Mouse (Mus musculus) midbrain, embryonic 14.5 days (tissue): Measurements from ENCODE around the gene Elac2. TPM values are rescaled to one million over a fixed set of nuclear protein-coding genes. Genes with fewer than 3 reads are reported as not detected.

Source experiments
- ATAC-seq: fragments of 200-750 bp; cut with Nextera tagmentation; 2 replicates; pipeline ENCODE4 v1.8.0; 2017; ENCODE audit warnings: moderate number of reproducible peaks, moderate library complexity; ENCODE audit not compliant: low FRiP score, low TSS enrichment
- DNase-seq: peaks from one replicate; pipeline ENCODE4 v3.0.0-alpha.2; 2015
- H3K27ac ChIP-seq: fragments of 300-500 bp; sonication (generic); replicated peaks from 2 replicates; pipeline ENCODE4 v1.5.1; 2014; ENCODE audit warnings: mild to moderate bottlenecking, low read depth, low read length, moderate library complexity
- H3K27me3 ChIP-seq: fragments of 300-500 bp; sonication (generic); 2 replicates; pipeline ENCODE4 v1.6.1; 2014; ENCODE audit warnings: low read length, control low read depth, mixed read lengths; ENCODE audit not compliant: control insufficient read depth, insufficient read depth
- H3K36me3 ChIP-seq: fragments of 300-500 bp; sonication (generic); 2 replicates; pipeline ENCODE4 v1.6.1; 2014; ENCODE audit warnings: low read length, control low read depth; ENCODE audit not compliant: control insufficient read depth, insufficient read depth
- H3K4me1 ChIP-seq: fragments of 300-500 bp; sonication (generic); 2 replicates; pipeline ENCODE4 v1.6.1; 2014; ENCODE audit warnings: mild to moderate bottlenecking, antibody characterized with exemption, low read length, control low read depth; ENCODE audit not compliant: control insufficient read depth, insufficient read depth
- H3K4me2 ChIP-seq: fragments of 300-500 bp; sonication (generic); 2 replicates; pipeline ENCODE4 v1.6.1; 2014; ENCODE audit warnings: mild to moderate bottlenecking, low read length, moderate library complexity
- H3K4me3 ChIP-seq: fragments of 300-500 bp; sonication (generic); replicated peaks from 2 replicates; pipeline ENCODE4 v1.5.1; 2014; ENCODE audit warnings: low read depth, low read length
- H3K9ac ChIP-seq: fragments of 300-500 bp; sonication (generic); replicated peaks from 2 replicates; pipeline ENCODE4 v1.6.1; 2014; ENCODE audit warnings: mild to moderate bottlenecking, low read length, moderate library complexity
- H3K9me3 ChIP-seq: fragments of 300-500 bp; sonication (generic); 2 replicates; pipeline ENCODE4 v1.6.1; 2016; ENCODE audit warnings: low read length, control low read depth, mixed read lengths; ENCODE audit not compliant: control insufficient read depth
- WGBS: fragments of 180-500 bp; shearing (Covaris S2); extraction: QIAGEN DNeasy Blood & Tissue Kit; methylation state at CpG from one replicate; pipeline ENCODE4 v1.1.7; 2014; 5-methylcytosine and 5-hydroxymethylcytosine counted together
- polyA plus RNA-seq: library from polyadenylated mRNA; unstranded; fragments of >200 nt; fragmentation: Nextera tagmentation; extraction: Ambion mirVana; gene quantifications from 2 replicates; pipeline ENCODE4 v1.2.1, GENCODE M21; 2014

The Elac2 gene
- polyA plus RNA-seq = 27.9 and 33.2 TPM in 2 replicates

GRCm38 (mm10) chr11:64978720-64979488 lies at the start of gene Elac2:
Elac2 (plus strand) TSS chr11:64979038.
- Histone ChIP-seq H3K4me3 (peak within 1 kb of the TSS; percentile 95), H3K27me3 (no peaks in the 10 kb centered on the region), H3K4me1 (peaks cover 12% of the 10 kb centered on the region), H3K9me3 (no peaks in the 10 kb centered on the region), H3K4me2 (peak within 1 kb of the TSS; percentile 91), H3K36me3 (peaks cover 34% of the 10 kb centered on the region), H3K9ac (peak within 1 kb of the TSS; percentile 81), H3K27ac (peak within 1 kb of the TSS; percentile 37)
- DNase-seq (peak; percentile 99), ATAC-seq (peak; percentile 100)
- under 1% methylated on average over 65 of the region's 65 CpGs for WGBS

GRCm38 (mm10) chr11:64929130-64929529 lies 49.7 kb upstream of the Elac2 start:
- 97% methylated on average over 2 of the region's 2 CpGs for WGBS

GRCm38 (mm10) chr11:64931060-64931770 lies 47.6 kb upstream of the Elac2 start:
- H3K4me1 ChIP-seq = no peaks in the 10 kb centered on the region
- H3K36me3 ChIP-seq = no peaks in the 10 kb centered on the region
- WGBS = 49% methylated on average over 11 of the region's 11 CpGs
- DNase-seq = peak; percentile 49
- no peak overlapping the region for H3K27ac ChIP-seq
- no peak overlapping the region for H3K4me2 ChIP-seq
- no peaks in the 10 kb centered on the region for H3K9me3 ChIP-seq
- ATAC-seq = no peak
- no peak overlapping the region for H3K9ac ChIP-seq
- no peaks in the 10 kb centered on the region for H3K27me3 ChIP-seq
- H3K4me3 ChIP-seq = no peak overlapping the region

More at GRCm38 (mm10) chr11:64929130-64929529, 49.7 kb upstream of the Elac2 start:
- Histone ChIP-seq H3K4me1 (no peaks in the 10 kb centered on the region), H3K36me3 (no peaks in the 10 kb centered on the region), H3K27me3 (no peaks in the 10 kb centered on the region), H3K4me2 (no peak overlapping the region), H3K27ac (no peak overlapping the region), H3K4me3 (no peak overlapping the region), H3K9me3 (no peaks in the 10 kb centered on the region), H3K9ac (no peak overlapping the region)
- ATAC-seq (no peak), DNase-seq (no peak)

GRCm38 (mm10) chr11:64937226-64937625 lies 41.6 kb upstream of the Elac2 start:
- WGBS = 93% methylated on average over 2 of the region's 2 CpGs
- ATAC-seq (no peak), DNase-seq (no peak)
- Histone ChIP-seq H3K9ac (no peak overlapping the region), H3K27me3 (no peaks in the 10 kb centered on the region), H3K4me2 (no peak overlapping the region), H3K36me3 (no peaks in the 10 kb centered on the region), H3K4me3 (no peak overlapping the region), H3K27ac (no peak overlapping the region), H3K4me1 (no peaks in the 10 kb centered on the region), H3K9me3 (no peaks in the 10 kb centered on the region)

GRCm38 (mm10) chr11:64941193-64941592 lies 37.6 kb upstream of the Elac2 start:
- no peak overlapping the region for H3K27ac ChIP-seq
- DNase-seq (no peak), ATAC-seq (no peak)
- no peaks in the 10 kb centered on the region for H3K27me3 ChIP-seq
- no peak overlapping the region for H3K4me2 ChIP-seq
- WGBS = 97% methylated on average over 2 of the region's 2 CpGs
- H3K4me1 ChIP-seq = no peaks in the 10 kb centered on the region
- H3K36me3 ChIP-seq = no peaks in the 10 kb centered on the region
- H3K9ac ChIP-seq = no peak overlapping the region
- H3K9me3 ChIP-seq = no peaks in the 10 kb centered on the region
- no peak overlapping the region for H3K4me3 ChIP-seq

GRCm38 (mm10) chr11:64949782-64950181 lies 29.1 kb upstream of the Elac2 start:
- Histone ChIP-seq H3K4me1 (no peaks in the 10 kb centered on the region), H3K27me3 (no peaks in the 10 kb centered on the region), H3K9me3 (no peaks in the 10 kb centered on the region), H3K4me3 (no peak overlapping the region), H3K36me3 (no peaks in the 10 kb centered on the region), H3K27ac (no peak overlapping the region), H3K9ac (no peak overlapping the region), H3K4me2 (no peak overlapping the region)
- DNase-seq (no peak), ATAC-seq (no peak)
- 89% methylated on average over 3 of the region's 3 CpGs for WGBS

GRCm38 (mm10) chr11:64956962-64957729 lies 21.7 kb upstream of the Elac2 start:
- 11% methylated on average over 16 of the region's 16 CpGs for WGBS
- H3K9ac ChIP-seq = no peak overlapping the region

GRCm38 (mm10) chr11:64962629-64963028 lies 16.2 kb upstream of the Elac2 start:
- no peak for ATAC-seq
- 88% methylated on average over 2 of the region's 2 CpGs for WGBS

More at GRCm38 (mm10) chr11:64956962-64957729, 21.7 kb upstream of the Elac2 start:
- no peaks in the 10 kb centered on the region for H3K9me3 ChIP-seq
- no peaks in the 10 kb centered on the region for H3K36me3 ChIP-seq
- H3K4me3 ChIP-seq = no peak overlapping the region
- ATAC-seq (no peak), DNase-seq (peak; percentile 55)
- H3K27me3 ChIP-seq = no peaks in the 10 kb centered on the region
- H3K4me2 ChIP-seq = peak overlapping the region; percentile 45
- H3K27ac ChIP-seq = no peak overlapping the region
- peaks cover 4% of the 10 kb centered on the region; the same call in 1 of the 2 replicates for H3K4me1 ChIP-seq

More at GRCm38 (mm10) chr11:64962629-64963028, 16.2 kb upstream of the Elac2 start:
- DNase-seq = no peak
- Histone ChIP-seq H3K4me2 (no peak overlapping the region), H3K36me3 (no peaks in the 10 kb centered on the region), H3K4me3 (no peak overlapping the region), H3K4me1 (no peaks in the 10 kb centered on the region), H3K9ac (no peak overlapping the region), H3K9me3 (no peaks in the 10 kb centered on the region), H3K27ac (no peak overlapping the region), H3K27me3 (no peaks in the 10 kb centered on the region; the same call in 1 of the 2 replicates)
